Mouse (Mus musculus): ENCODE results near the gene Ndufaf8. TPM values are rescaled to one million over a fixed set of nuclear protein-coding genes. Genes with fewer than 3 reads are reported as not detected.
A peak's percentile ranks its signal among the peaks of the same experiment; 100 is the strongest.

The Ndufaf8 gene
- polyA plus RNA-seq (2016; fragmentation: Nextera tagmentation; extraction: Ambion mirVana), result 48.9 and 56.4 TPM in 2 replicates

DNA sequence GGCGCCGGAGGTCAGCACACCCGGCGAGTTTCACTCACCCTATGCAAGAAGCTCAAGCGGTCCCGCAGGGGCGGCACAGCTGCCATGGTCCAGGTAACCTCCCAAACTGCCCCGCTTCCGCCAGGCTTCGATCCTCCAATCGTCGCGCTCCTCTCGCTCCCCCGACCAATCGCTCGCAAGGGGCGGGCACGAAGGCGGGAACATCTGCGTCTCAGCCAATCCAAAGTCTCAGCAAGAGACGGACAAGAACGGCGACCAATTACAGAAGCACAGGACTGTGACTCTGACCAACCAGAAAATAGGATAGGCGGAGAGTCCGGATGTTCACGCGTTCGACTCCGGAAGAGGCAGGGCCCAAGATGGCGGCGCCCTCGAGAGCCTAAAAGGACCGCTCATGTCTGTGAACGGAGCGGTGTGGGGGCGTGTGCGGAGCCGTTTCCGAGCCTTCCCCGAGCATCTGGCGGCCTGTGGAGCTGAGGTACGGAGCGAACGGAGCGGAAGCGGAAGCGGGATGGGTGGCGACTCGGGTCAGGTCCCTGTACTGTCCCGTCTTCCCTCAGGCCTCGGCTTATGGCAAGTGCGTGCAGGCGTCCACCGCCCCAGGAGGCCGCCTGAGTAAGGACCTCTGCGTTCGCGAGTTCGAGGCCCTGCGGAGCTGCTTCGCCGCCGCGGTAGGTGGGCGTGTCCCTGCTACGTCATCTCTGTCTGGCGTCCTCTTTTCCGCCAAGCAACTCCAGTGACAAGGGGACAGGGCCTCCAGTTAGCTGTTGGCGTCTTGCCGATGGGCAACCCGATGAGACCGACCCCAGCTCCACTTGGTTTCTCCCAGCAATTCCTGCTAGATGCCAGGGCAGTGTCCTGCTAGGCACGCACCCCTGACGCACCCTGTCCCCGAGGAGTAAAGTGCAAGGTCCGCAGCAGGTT, at the start of gene Ndufaf8, which contains the start of gene Tepsin:
Gene Ndufaf8 (plus strand): TSS at position 341 of the 924 bp plus-strand sequence.
Gene Tepsin (minus strand): TSS at position 144 of the 924 bp plus-strand sequence.
- peak; percentile 96 for ATAC-seq (ENCODE audit: low FRiP score, low read depth)
- Histone ChIP-seq H3K9me3 (no peaks in the 10 kb centered on the region), H3K9ac (peak within 1 kb of the TSS; percentile 83), H3K27me3 (replicated peaks) (no peaks in the 10 kb centered on the region), H3K4me1 (peaks cover 21% of the 10 kb centered on the region), H3K27ac (peak within 1 kb of the TSS; percentile 88), H3K4me2 (replicated peaks) (peak within 1 kb of the TSS; percentile 86), H3K36me3 (peaks cover 27% of the 10 kb centered on the region), H3K4me3 (peak within 1 kb of the TSS; percentile 80)
- WGBS, result under 1% methylated on average over 77 of the region's 77 CpGs

- 80% methylated on average over 8 of the region's 8 CpGs for WGBS
- Histone ChIP-seq H3K9me3 (no peaks in the 10 kb centered on the region), H3K36me3 (no peaks in the 10 kb centered on the region), H3K4me2 (replicated peaks) (no peak overlapping the region), H3K4me1 (peaks cover 38% of the 10 kb centered on the region), H3K27me3 (replicated peaks) (peaks cover 36% of the 10 kb centered on the region), H3K27ac (no peak overlapping the region), H3K4me3 (no peak overlapping the region), H3K9ac (no peak overlapping the region)
- no peak for ATAC-seq (ENCODE audit: low FRiP score, low read depth)
These were observed 49.7 kb upstream of the Ndufaf8 start for GRCm38 (mm10) chr11:120049067-120049466.

- H3K36me3 ChIP-seq, result no peaks in the 10 kb centered on the region
- H3K9me3 ChIP-seq, result no peaks in the 10 kb centered on the region
- H3K4me3 ChIP-seq, result no peak overlapping the region
- H3K27me3 ChIP-seq (replicated peaks), result peaks cover 28% of the 10 kb centered on the region
- ATAC-seq (ENCODE audit: low FRiP score, low read depth), result no peak
- peaks cover 31% of the 10 kb centered on the region for H3K4me1 ChIP-seq
- no peak overlapping the region for H3K9ac ChIP-seq
- 40% methylated on average over 14 of the region's 14 CpGs for WGBS
- H3K4me2 ChIP-seq (replicated peaks), result no peak overlapping the region
- H3K27ac ChIP-seq, result no peak overlapping the region
These were observed 47.5 kb upstream of the Ndufaf8 start for GRCm38 (mm10) chr11:120051124-120051811.

GRCm38 (mm10) chr11:120052274-120052673, 46.5 kb upstream of the Ndufaf8 start:
- 78% methylated on average over 9 of the region's 9 CpGs for WGBS
- ATAC-seq (ENCODE audit: low FRiP score, low read depth), result no peak

GRCm38 (mm10) chr11:120053846-120054245, 44.9 kb upstream of the Ndufaf8 start:
- no peak overlapping the region for H3K27ac ChIP-seq
- WGBS, result 82% methylated on average over 4 of the region's 4 CpGs
- H3K4me2 ChIP-seq (replicated peaks), result no peak overlapping the region
- H3K36me3 ChIP-seq, result no peaks in the 10 kb centered on the region
- H3K9me3 ChIP-seq, result no peaks in the 10 kb centered on the region
- peaks cover 7% of the 10 kb centered on the region for H3K27me3 ChIP-seq (replicated peaks)
- H3K9ac ChIP-seq, result no peak overlapping the region
- no peak overlapping the region for H3K4me3 ChIP-seq
- H3K4me1 ChIP-seq, result peaks cover 9% of the 10 kb centered on the region
- ATAC-seq (ENCODE audit: low FRiP score, low read depth), result no peak

More at GRCm38 (mm10) chr11:120052274-120052673, 46.5 kb upstream of the Ndufaf8 start:
- no peaks in the 10 kb centered on the region for H3K36me3 ChIP-seq
- H3K9me3 ChIP-seq, result no peaks in the 10 kb centered on the region
- H3K27ac ChIP-seq, result no peak overlapping the region
- peaks cover 25% of the 10 kb centered on the region for H3K4me1 ChIP-seq
- peaks cover 23% of the 10 kb centered on the region for H3K27me3 ChIP-seq (replicated peaks)
- no peak overlapping the region for H3K9ac ChIP-seq
- H3K4me3 ChIP-seq, result no peak overlapping the region
- H3K4me2 ChIP-seq (replicated peaks), result no peak overlapping the region

- Histone ChIP-seq H3K4me3 (no peak overlapping the region), H3K4me2 (replicated peaks) (no peak overlapping the region), H3K27me3 (replicated peaks) (no peaks in the 10 kb centered on the region), H3K27ac (no peak overlapping the region), H3K4me1 (peaks cover 6% of the 10 kb centered on the region; the same call in 1 of the 2 replicates), H3K36me3 (no peaks in the 10 kb centered on the region), H3K9ac (no peak overlapping the region), H3K9me3 (no peaks in the 10 kb centered on the region)
- no peak for ATAC-seq (ENCODE audit: low FRiP score, low read depth)
- 91% methylated on average over 12 of the region's 12 CpGs for WGBS
These were observed 42.6 kb upstream of the Ndufaf8 start for GRCm38 (mm10) chr11:120055953-120056732.

- WGBS, result 86% methylated on average over 8 of the region's 8 CpGs
These were observed 38.1 kb upstream of the Ndufaf8 start for GRCm38 (mm10) chr11:120060634-120061033.

GRCm38 (mm10) chr11:120063326-120063725, 35.4 kb upstream of the Ndufaf8 start:
- H3K4me2 ChIP-seq (replicated peaks), result no peak overlapping the region
- H3K36me3 ChIP-seq, result peaks cover 52% of the 10 kb centered on the region
- no peak overlapping the region for H3K27ac ChIP-seq
- H3K4me3 ChIP-seq, result no peak overlapping the region
- H3K9ac ChIP-seq, result no peak overlapping the region
- no peaks in the 10 kb centered on the region for H3K27me3 ChIP-seq (replicated peaks)
- H3K9me3 ChIP-seq, result no peaks in the 10 kb centered on the region
- 82% methylated on average over 5 of the region's 5 CpGs for WGBS
- no peaks in the 10 kb centered on the region for H3K4me1 ChIP-seq
- no peak for ATAC-seq (ENCODE audit: low FRiP score, low read depth)

More at GRCm38 (mm10) chr11:120060634-120061033, 38.1 kb upstream of the Ndufaf8 start:
- no peak overlapping the region for H3K9ac ChIP-seq
- peaks cover 26% of the 10 kb centered on the region for H3K36me3 ChIP-seq
- ATAC-seq (ENCODE audit: low FRiP score, low read depth), result no peak
- H3K4me3 ChIP-seq, result no peak overlapping the region
- H3K27me3 ChIP-seq (replicated peaks), result no peaks in the 10 kb centered on the region
- H3K9me3 ChIP-seq, result no peaks in the 10 kb centered on the region
- H3K4me2 ChIP-seq (replicated peaks), result no peak overlapping the region
- no peaks in the 10 kb centered on the region for H3K4me1 ChIP-seq
- H3K27ac ChIP-seq, result no peak overlapping the region

DNA sequence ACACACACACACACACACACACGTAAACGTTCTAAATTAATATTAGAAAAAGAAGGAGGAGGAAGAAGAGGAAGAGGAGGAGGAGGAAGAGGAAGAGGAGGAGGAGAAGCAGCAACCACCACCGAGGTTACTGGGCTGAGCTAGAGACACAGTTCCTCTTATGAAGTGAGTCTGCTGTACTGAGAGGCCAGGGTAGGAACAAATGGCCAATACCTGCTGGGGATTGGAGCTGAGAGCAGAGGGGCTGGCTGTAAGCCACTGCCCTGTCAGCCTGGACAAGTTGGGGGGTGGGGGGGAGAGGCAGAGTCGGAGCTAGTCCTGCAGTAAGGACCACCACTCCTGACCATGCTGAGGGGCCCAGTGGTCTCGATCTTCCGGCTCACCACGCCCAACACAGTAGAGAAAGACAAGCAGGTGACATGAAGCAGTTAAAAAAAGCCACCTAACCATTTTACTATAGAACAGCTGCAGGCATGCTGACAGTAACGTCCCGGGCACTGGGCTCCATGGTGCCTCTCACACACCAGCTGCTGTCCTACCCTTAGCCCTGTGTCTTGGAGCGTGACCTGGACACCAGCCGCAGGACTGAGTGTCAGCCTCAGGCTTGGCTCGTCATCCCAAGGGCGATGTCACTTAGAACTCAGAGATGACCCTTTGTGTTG, 34.6 kb upstream of the Ndufaf8 start:
- Histone ChIP-seq H3K36me3 (peaks cover 59% of the 10 kb centered on the region), H3K9ac (peak overlapping the region; percentile 9; the same call in 1 of the 2 replicates), H3K4me3 (no peak overlapping the region), H3K27ac (no peak overlapping the region), H3K4me2 (replicated peaks) (no peak overlapping the region), H3K27me3 (replicated peaks) (no peaks in the 10 kb centered on the region), H3K4me1 (no peaks in the 10 kb centered on the region), H3K9me3 (no peaks in the 10 kb centered on the region)
- no peak for ATAC-seq (ENCODE audit: low FRiP score, low read depth)
- 89% methylated on average over 13 of the region's 13 CpGs for WGBS

- 92% methylated on average over 11 of the region's 11 CpGs for WGBS
- peaks cover 63% of the 10 kb centered on the region for H3K36me3 ChIP-seq
- no peak overlapping the region for H3K4me3 ChIP-seq
- H3K9me3 ChIP-seq, result no peaks in the 10 kb centered on the region
- H3K4me1 ChIP-seq, result peaks cover 4% of the 10 kb centered on the region
- ATAC-seq (ENCODE audit: low FRiP score, low read depth), result no peak
- H3K4me2 ChIP-seq (replicated peaks), result no peak overlapping the region
- peak overlapping the region; percentile 9; the same call in 1 of the 2 replicates for H3K9ac ChIP-seq
- no peak overlapping the region for H3K27ac ChIP-seq
- no peaks in the 10 kb centered on the region for H3K27me3 ChIP-seq (replicated peaks)
These were observed 34.1 kb upstream of the Ndufaf8 start for GRCm38 (mm10) chr11:120064668-120065040.

- H3K4me1 ChIP-seq, result peaks cover 7% of the 10 kb centered on the region
- no peaks in the 10 kb centered on the region for H3K9me3 ChIP-seq
- no peak for ATAC-seq (ENCODE audit: low FRiP score, low read depth)
- H3K9ac ChIP-seq, result no peak overlapping the region
- H3K36me3 ChIP-seq, result peaks cover 69% of the 10 kb centered on the region
- 36% methylated on average over 10 of the region's 10 CpGs for WGBS
- H3K27ac ChIP-seq, result no peak overlapping the region
- no peak overlapping the region for H3K4me3 ChIP-seq
- H3K27me3 ChIP-seq (replicated peaks), result no peaks in the 10 kb centered on the region
- H3K4me2 ChIP-seq (replicated peaks), result no peak overlapping the region
These were observed 33.4 kb upstream of the Ndufaf8 start for GRCm38 (mm10) chr11:120065291-120065690.

Measured in neural tube, embryonic 12.5 days (tissue).